Mouse (Mus musculus) testis, adult 2 months (tissue): ENCODE data around the gene St13.

ENCODE experiments used
- CTCF ChIP-seq: fragments of 200-500 bp; IDR thresholded peaks from 2 replicates; pipeline ENCODE4 v1.5.1; 2012; ENCODE audit warnings: low read depth, mild to moderate bottlenecking, inconsistent platforms, low read length, moderate library complexity; ENCODE audit not compliant: control insufficient read depth, insufficient read depth, insufficient replicate concordance
- POLR2A ChIP-seq: fragments of 200-500 bp; IDR thresholded peaks from 2 replicates; pipeline ENCODE4 v1.6.1; 2012; ENCODE audit warnings: low read depth, mild to moderate bottlenecking, inconsistent platforms, low read length, moderate library complexity; ENCODE audit not compliant: control insufficient read depth

DNA sequence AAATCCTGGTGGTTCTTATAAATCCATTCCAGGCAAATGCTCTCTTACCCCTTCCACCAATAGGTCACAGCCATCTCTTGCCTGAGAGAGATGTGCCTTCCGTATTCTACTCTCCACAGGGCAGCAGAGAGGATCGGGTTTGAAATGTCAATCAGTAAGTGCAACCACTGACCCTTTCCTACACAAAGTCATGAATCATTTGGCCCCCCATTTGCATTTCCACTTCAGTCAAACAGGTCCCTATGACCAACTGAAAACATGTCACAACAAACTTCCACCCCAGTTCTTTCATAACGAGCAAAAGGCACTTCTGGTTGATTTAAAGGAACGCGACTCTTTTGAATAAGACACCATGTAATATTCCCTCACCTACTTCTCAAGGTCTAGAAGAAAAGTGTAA is 40.5 kb downstream of the St13 start:
- TF ChIP-seq CTCF (no peak), POLR2A (no peak)
